Mouse (Mus musculus): ENCODE data around the gene Mrps14.

DNA sequence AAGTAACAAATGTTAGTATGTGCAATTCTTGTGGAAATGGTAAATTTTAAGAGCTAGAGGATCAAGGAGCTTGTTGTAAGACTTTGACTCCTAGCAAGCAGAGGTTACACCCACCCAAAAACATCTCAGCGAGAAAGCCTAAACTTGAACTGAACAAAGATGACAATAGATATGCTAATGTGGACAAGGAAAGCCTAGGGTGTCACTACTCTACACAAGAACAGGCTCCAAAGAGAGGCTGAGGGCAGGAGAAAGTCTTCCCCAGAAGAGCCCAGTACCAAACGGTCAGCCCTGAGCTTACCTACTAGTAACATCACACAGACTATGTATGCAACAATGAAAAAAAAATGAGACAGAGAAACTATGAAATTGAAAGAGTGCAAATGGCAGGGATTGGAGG is 14.8 kb downstream of the Mrps14 start:
- TF ChIP-seq CTCF (IDR thresholded peaks at IDR 0.05; ENCODE audit: borderline replicate concordance, control insufficient read depth, extremely low read depth, insufficient read depth, low read length, poor library complexity) (no peak), POLR2A (IDR thresholded peaks at IDR 0.05; ENCODE audit: control insufficient read depth, extremely low read depth, insufficient read depth, low read length, poor library complexity) (no peak)

Data from thymus, adult 2 months (tissue).